Mouse (Mus musculus): ENCODE data around the gene Lman2l. TPM values are rescaled to one million over a fixed set of nuclear protein-coding genes. Genes with fewer than 3 reads are reported as not detected.

Gene Lman2l
- polyA plus RNA-seq, 1 experiment from 2014 or later = 59.6 TPM

GRCm38 (mm10) chr1:36474646-36475045 is 29.6 kb upstream of the Lman2l start:
- H3K4me1 ChIP-seq = peaks cover 71% of the 10 kb centered on the region

GRCm38 (mm10) chr1:36473211-36473780 is 28.2 kb upstream of the Lman2l start:
- Histone ChIP-seq H3K4me3 (peak overlapping the region; percentile 72), H3K9me3 (no peaks in the 10 kb centered on the region), H3K4me1 (peaks cover 67% of the 10 kb centered on the region), H3K27ac (no peak overlapping the region), H3K27me3 (ENCODE audit: poor library complexity, severe bottlenecking) (peaks cover 15% of the 10 kb centered on the region), H3K36me3 (replicated peaks) (no peaks in the 10 kb centered on the region)
- no peak for DNase-seq (ENCODE audit: extremely low spot score, low spot score)
- WGBS = 85% methylated on average over 10 of the region's 10 CpGs

More at GRCm38 (mm10) chr1:36474646-36475045, 29.6 kb upstream of the Lman2l start:
- WGBS = 72% methylated on average over 3 of the region's 3 CpGs
- Histone ChIP-seq H3K4me3 (peak overlapping the region; percentile 72), H3K27me3 (ENCODE audit: poor library complexity, severe bottlenecking) (peaks cover 6% of the 10 kb centered on the region), H3K9me3 (no peaks in the 10 kb centered on the region), H3K27ac (no peak overlapping the region), H3K36me3 (replicated peaks) (no peaks in the 10 kb centered on the region)
- DNase-seq (ENCODE audit: extremely low spot score, low spot score) = no peak

GRCm38 (mm10) chr1:36472106-36472440 is 27.0 kb upstream of the Lman2l start:
- Histone ChIP-seq H3K27ac (peak overlapping the region; percentile 88), H3K4me3 (peak overlapping the region; percentile 72), H3K36me3 (replicated peaks) (no peaks in the 10 kb centered on the region), H3K9me3 (no peaks in the 10 kb centered on the region), H3K27me3 (ENCODE audit: poor library complexity, severe bottlenecking) (peaks cover 15% of the 10 kb centered on the region), H3K4me1 (peaks cover 64% of the 10 kb centered on the region)
- no peak for DNase-seq (ENCODE audit: extremely low spot score, low spot score)
- 13% methylated on average over 18 of the region's 18 CpGs for WGBS

GRCm38 (mm10) chr1:36471181-36472105 is 26.4 kb upstream of the Lman2l start, which contains the start of gene Cnnm4:
Gene Cnnm4, plus strand, starts transcription at chr1:36471620.
- H3K9me3 ChIP-seq = no peaks in the 10 kb centered on the region
- WGBS = under 1% methylated on average over 94 of the region's 98 CpGs
- peak; percentile 92 for DNase-seq (ENCODE audit: extremely low spot score, low spot score)
- peaks cover 15% of the 10 kb centered on the region for H3K27me3 ChIP-seq (ENCODE audit: poor library complexity, severe bottlenecking)
- no peaks in the 10 kb centered on the region for H3K36me3 ChIP-seq (replicated peaks)
- peaks cover 64% of the 10 kb centered on the region for H3K4me1 ChIP-seq
- H3K4me3 ChIP-seq = peak within 1 kb of the TSS; percentile 72
- H3K27ac ChIP-seq = peak within 1 kb of the TSS; percentile 88

- Histone ChIP-seq H3K4me1 (peaks cover 49% of the 10 kb centered on the region), H3K27me3 (ENCODE audit: poor library complexity, severe bottlenecking) (peaks cover 15% of the 10 kb centered on the region)
- 41% methylated on average over 2 of the region's 2 CpGs for WGBS
Observed at GRCm38 (mm10) chr1:36469811-36470444, 24.9 kb upstream of the Lman2l start.

GRCm38 (mm10) chr1:36467446-36467845 is 22.4 kb upstream of the Lman2l start:
- no peak for DNase-seq (ENCODE audit: extremely low spot score, low spot score)
- peaks cover 15% of the 10 kb centered on the region for H3K27me3 ChIP-seq (ENCODE audit: poor library complexity, severe bottlenecking)
- no peaks in the 10 kb centered on the region for H3K9me3 ChIP-seq
- 55% methylated on average over 5 of the region's 5 CpGs for WGBS
- H3K4me1 ChIP-seq = peaks cover 24% of the 10 kb centered on the region
- no peak overlapping the region for H3K27ac ChIP-seq
- no peaks in the 10 kb centered on the region for H3K36me3 ChIP-seq (replicated peaks)
- no peak overlapping the region for H3K4me3 ChIP-seq

More at GRCm38 (mm10) chr1:36469811-36470444, 24.9 kb upstream of the Lman2l start:
- Histone ChIP-seq H3K27ac (no peak overlapping the region), H3K4me3 (no peak overlapping the region), H3K9me3 (no peaks in the 10 kb centered on the region), H3K36me3 (replicated peaks) (no peaks in the 10 kb centered on the region)
- no peak for DNase-seq (ENCODE audit: extremely low spot score, low spot score)

- Histone ChIP-seq H3K27ac (no peak overlapping the region), H3K27me3 (ENCODE audit: poor library complexity, severe bottlenecking) (peaks cover 15% of the 10 kb centered on the region), H3K4me3 (no peak overlapping the region), H3K36me3 (replicated peaks) (no peaks in the 10 kb centered on the region), H3K9me3 (no peaks in the 10 kb centered on the region), H3K4me1 (peaks cover 10% of the 10 kb centered on the region)
- 79% methylated on average over 4 of the region's 4 CpGs for WGBS
- DNase-seq (ENCODE audit: extremely low spot score, low spot score) = no peak
Observed at GRCm38 (mm10) chr1:36465641-36466160, 20.6 kb upstream of the Lman2l start.

GRCm38 (mm10) chr1:36461829-36462228 is 16.8 kb upstream of the Lman2l start:
- 64% methylated on average over 2 of the region's 2 CpGs for WGBS
- no peak overlapping the region for H3K27ac ChIP-seq
- H3K27me3 ChIP-seq (ENCODE audit: poor library complexity, severe bottlenecking) = no peaks in the 10 kb centered on the region
- H3K9me3 ChIP-seq = no peaks in the 10 kb centered on the region
- H3K4me3 ChIP-seq = no peak overlapping the region
- no peaks in the 10 kb centered on the region for H3K36me3 ChIP-seq (replicated peaks)
- no peak for DNase-seq (ENCODE audit: extremely low spot score, low spot score)
- H3K4me1 ChIP-seq = 0 out of 2 replicates have a peak, but pooled peaks cover 3% of the 10 kb centered on the region

- DNase-seq (ENCODE audit: extremely low spot score, low spot score) = no peak
- H3K4me1 ChIP-seq = 0 out of 2 replicates have a peak, but pooled peaks cover 3% of the 10 kb centered on the region
- H3K4me3 ChIP-seq = no peak overlapping the region
- WGBS = 89% methylated on average over 5 of the region's 5 CpGs
- no peak overlapping the region for H3K27ac ChIP-seq
- no peaks in the 10 kb centered on the region for H3K36me3 ChIP-seq (replicated peaks)
- no peaks in the 10 kb centered on the region for H3K9me3 ChIP-seq
- no peaks in the 10 kb centered on the region for H3K27me3 ChIP-seq (ENCODE audit: poor library complexity, severe bottlenecking)
Observed at GRCm38 (mm10) chr1:36458169-36458568, 13.1 kb upstream of the Lman2l start.

GRCm38 (mm10) chr1:36457388-36458014 is 12.4 kb upstream of the Lman2l start:
- no peaks in the 10 kb centered on the region for H3K9me3 ChIP-seq
- H3K27me3 ChIP-seq (ENCODE audit: poor library complexity, severe bottlenecking) = no peaks in the 10 kb centered on the region

GRCm38 (mm10) chr1:36454055-36454815 is 9.2 kb upstream of the Lman2l start:
- 88% methylated on average over 6 of the region's 6 CpGs for WGBS
- Histone ChIP-seq H3K9me3 (no peaks in the 10 kb centered on the region), H3K36me3 (replicated peaks) (no peaks in the 10 kb centered on the region), H3K27me3 (ENCODE audit: poor library complexity, severe bottlenecking) (no peaks in the 10 kb centered on the region), H3K4me3 (no peak overlapping the region), H3K4me1 (0 out of 2 replicates have a peak, but pooled peaks cover 3% of the 10 kb centered on the region), H3K27ac (no peak overlapping the region)
- no peak for DNase-seq (ENCODE audit: extremely low spot score, low spot score)

More at GRCm38 (mm10) chr1:36457388-36458014, 12.4 kb upstream of the Lman2l start:
- Histone ChIP-seq H3K36me3 (replicated peaks) (no peaks in the 10 kb centered on the region), H3K27ac (no peak overlapping the region), H3K4me3 (no peak overlapping the region), H3K4me1 (0 out of 2 replicates have a peak, but pooled peaks cover 3% of the 10 kb centered on the region)
- WGBS = 49% methylated on average over 7 of the region's 7 CpGs
- DNase-seq (ENCODE audit: extremely low spot score, low spot score) = no peak
